Mouse (Mus musculus) intestine, postnatal 0 days (tissue): ENCODE data around the gene Gm8113. TPM values are rescaled to one million over a fixed set of nuclear protein-coding genes. Genes with fewer than 3 reads are reported as not detected.
"Not testable (repeated sequence)": the region's sequence is repeated elsewhere in the genome, so short reads cannot be mapped to it uniquely, and the experiment has no call there.

Experiments
- ATAC-seq: fragments of 200-750 bp; cut with Nextera tagmentation; 2 replicates; pipeline ENCODE4 v1.8.0; 2017; ENCODE audit warnings: mild to moderate bottlenecking, moderate TSS enrichment, moderate library complexity
- H3K27ac ChIP-seq: fragments of 300-500 bp; sonication (generic); 2 replicates; pipeline ENCODE4 v1.5.1; 2014; ENCODE audit warnings: mild to moderate bottlenecking, low read depth, low read length, moderate library complexity
- H3K27me3 ChIP-seq: fragments of 300-500 bp; sonication (generic); replicated peaks from 2 replicates; pipeline ENCODE4 v1.6.1; 2014; ENCODE audit warnings: low read length, mixed read lengths; ENCODE audit not compliant: control insufficient read depth, insufficient read depth
- H3K36me3 ChIP-seq: fragments of 300-500 bp; sonication (generic); 2 replicates; pipeline ENCODE4 v1.6.1; 2014; ENCODE audit warnings: mild to moderate bottlenecking, moderate library complexity; ENCODE audit not compliant: control insufficient read depth, insufficient read depth
- H3K4me1 ChIP-seq: fragments of 300-500 bp; sonication (generic); replicated peaks from 2 replicates; pipeline ENCODE4 v1.6.1; 2014; ENCODE audit warnings: antibody characterized with exemption, low read length, mixed read lengths; ENCODE audit not compliant: control insufficient read depth, insufficient read depth
- H3K4me2 ChIP-seq: fragments of 300-500 bp; sonication (generic); replicated peaks from 2 replicates; pipeline ENCODE4 v1.6.1; 2014; ENCODE audit warnings: low read depth, mild to moderate bottlenecking, moderate library complexity
- H3K4me3 ChIP-seq: fragments of 300-500 bp; sonication (generic); 2 replicates; pipeline ENCODE4 v1.5.1; 2014; ENCODE audit warnings: low read depth, low read length
- H3K9ac ChIP-seq: fragments of 300-500 bp; sonication (generic); 2 replicates; pipeline ENCODE4 v1.6.1; 2014; ENCODE audit warnings: mild to moderate bottlenecking, low read depth, low read length
- H3K9me3 ChIP-seq: fragments of 300-500 bp; sonication (generic); 2 replicates; pipeline ENCODE4 v1.6.1; 2016; ENCODE audit warnings: mixed run types; ENCODE audit not compliant: control insufficient read depth
- CTCF ChIP-seq: sonication (generic); IDR thresholded peaks from 2 replicates; pipeline ENCODE4 v1.5.1; 2016; ENCODE audit warnings: low read depth, mild to moderate bottlenecking, control low read depth, antibody characterized with exemption, moderate library complexity
- WGBS: fragments of 180-500 bp; shearing (Covaris S2); extraction: QIAGEN DNeasy Blood & Tissue Kit; methylation state at CpG from one replicate; pipeline ENCODE4 v1.1.7; 2014; 5-methylcytosine and 5-hydroxymethylcytosine counted together
- polyA plus RNA-seq: library from polyadenylated mRNA; unstranded; fragments of >200 nt; fragmentation: Nextera tagmentation; extraction: Ambion mirVana; gene quantifications from 2 replicates; pipeline ENCODE4 v1.2.1, GENCODE M21; 2015

The Gm8113 gene
- 2.6 and 3.5 TPM in 2 replicates for polyA plus RNA-seq

- peak; percentile 89 for TF ChIP-seq CTCF
- peak within 1 kb of the TSS; percentile 67 for H3K4me2 ChIP-seq
- not testable (repeated sequence) for H3K4me1 ChIP-seq, H3K9me3 ChIP-seq, H3K36me3 ChIP-seq, H3K27me3 ChIP-seq
- peak within 1 kb of the TSS; percentile 21; the same call in 1 of the 2 replicates for H3K27ac ChIP-seq
- 9% methylated on average over 10 of the region's 10 CpGs for WGBS
- H3K4me3 ChIP-seq: peak within 1 kb of the TSS; percentile 56
- H3K9ac ChIP-seq: peak within 1 kb of the TSS; percentile 48
- peak; percentile 89 for ATAC-seq
Observed at GRCm38 (mm10) chr14:43924688-43925403, at the start of gene Gm8113. Gene Gm8113, plus strand, starts transcription at chr14:43925390.

GRCm38 (mm10) chr14:43875417-43875816, 49.8 kb upstream of the Gm8113 start, which contains the start of gene Ear1:
Gene Ear1, minus strand, starts transcription at chr14:43875517.
- H3K27ac ChIP-seq, ATAC-seq, H3K36me3 ChIP-seq, H3K9ac ChIP-seq, H3K27me3 ChIP-seq, H3K4me1 ChIP-seq, H3K9me3 ChIP-seq, H3K4me2 ChIP-seq, H3K4me3 ChIP-seq: not testable (repeated sequence)
- 81% methylated on average over 2 of the region's 3 CpGs for WGBS

- 56% methylated on average over 1 of the region's 2 CpGs for WGBS
Observed at GRCm38 (mm10) chr14:43877789-43878188, 47.4 kb upstream of the Gm8113 start.

GRCm38 (mm10) chr14:43879966-43880545, 45.1 kb upstream of the Gm8113 start:
- H3K9me3 ChIP-seq, H3K4me3 ChIP-seq, H3K4me2 ChIP-seq, H3K36me3 ChIP-seq, H3K27me3 ChIP-seq, H3K9ac ChIP-seq, ATAC-seq, H3K4me1 ChIP-seq, H3K27ac ChIP-seq: not testable (repeated sequence)
- 81% methylated on average over 5 of the region's 5 CpGs for WGBS

More at GRCm38 (mm10) chr14:43877789-43878188, 47.4 kb upstream of the Gm8113 start:
- ATAC-seq, H3K9me3 ChIP-seq, H3K27me3 ChIP-seq, H3K4me3 ChIP-seq, H3K36me3 ChIP-seq, H3K9ac ChIP-seq, H3K4me1 ChIP-seq, H3K27ac ChIP-seq, H3K4me2 ChIP-seq: not testable (repeated sequence)

- not testable (repeated sequence) for H3K27me3 ChIP-seq, H3K4me3 ChIP-seq, H3K36me3 ChIP-seq, H3K9me3 ChIP-seq, H3K27ac ChIP-seq, H3K4me1 ChIP-seq, H3K9ac ChIP-seq, H3K4me2 ChIP-seq, ATAC-seq
- 42% methylated on average over 1 of the region's 1 CpGs for WGBS
Observed at GRCm38 (mm10) chr14:43886235-43886634, 39.0 kb upstream of the Gm8113 start.

GRCm38 (mm10) chr14:43891288-43891687, 33.9 kb upstream of the Gm8113 start:
- not testable (repeated sequence) for H3K27me3 ChIP-seq, H3K9me3 ChIP-seq, H3K27ac ChIP-seq, H3K9ac ChIP-seq, H3K36me3 ChIP-seq, H3K4me3 ChIP-seq, H3K4me1 ChIP-seq, ATAC-seq, H3K4me2 ChIP-seq
- WGBS: 100% methylated on average over 1 of the region's 1 CpGs

GRCm38 (mm10) chr14:43895357-43895756, 29.8 kb upstream of the Gm8113 start:
- 30% methylated on average over 1 of the region's 2 CpGs for WGBS

GRCm38 (mm10) chr14:43898577-43898976, 26.6 kb upstream of the Gm8113 start:
- not testable (repeated sequence) for H3K9me3 ChIP-seq, H3K27ac ChIP-seq, H3K36me3 ChIP-seq, H3K27me3 ChIP-seq, H3K4me2 ChIP-seq, H3K4me3 ChIP-seq, H3K4me1 ChIP-seq, H3K9ac ChIP-seq
- WGBS: 48% methylated on average over 3 of the region's 3 CpGs
- ATAC-seq: 0 out of 2 replicates have a peak, but pooled peaks have one; percentile 22

More at GRCm38 (mm10) chr14:43895357-43895756, 29.8 kb upstream of the Gm8113 start:
- H3K4me3 ChIP-seq, H3K4me2 ChIP-seq, ATAC-seq, H3K4me1 ChIP-seq, H3K27me3 ChIP-seq, H3K36me3 ChIP-seq, H3K27ac ChIP-seq, H3K9me3 ChIP-seq, H3K9ac ChIP-seq: not testable (repeated sequence)

GRCm38 (mm10) chr14:43918214-43918613, 7.0 kb upstream of the Gm8113 start:
- not testable (repeated sequence) for H3K4me1 ChIP-seq, H3K36me3 ChIP-seq, ATAC-seq, H3K9ac ChIP-seq, H3K9me3 ChIP-seq, H3K27ac ChIP-seq, H3K27me3 ChIP-seq, H3K4me2 ChIP-seq, H3K4me3 ChIP-seq
